Mouse (Mus musculus) kidney, adult 2 months (tissue): ENCODE results near the gene Vps53.

Experiments
- CTCF ChIP-seq: fragments of 200-500 bp; conservative IDR thresholded peaks from 2 replicates; pipeline ENCODE4 v1.5.1; 2011; ENCODE audit warnings: low read depth, mild to moderate bottlenecking, control low read depth, low read length, moderate library complexity, mixed read lengths; ENCODE audit not compliant: insufficient read depth, insufficient read length
- POLR2A ChIP-seq: fragments of 200-500 bp; IDR thresholded peaks from one replicate; pipeline ENCODE4 v1.6.1; 2011; ENCODE audit warnings: low read depth, low read length, control low read depth

- TF ChIP-seq CTCF: no peak
- TF ChIP-seq POLR2A: no peak
Measured at GRCm38 (mm10) chr11:76080293-76080692, 99.2 kb downstream of the Vps53 start.
